Mouse (Mus musculus): ENCODE data around the gene Clec18a. TPM values are rescaled to one million over a fixed set of nuclear protein-coding genes. Genes with fewer than 3 reads are reported as not detected.
"Not testable (repeated sequence)": the region's sequence is repeated elsewhere in the genome, so short reads cannot be mapped to it uniquely, and the experiment has no call there.

Gene Clec18a
- polyA plus RNA-seq, 1 experiment from 2014 or later = not detected

- not testable (repeated sequence) for H3K4me1 ChIP-seq (replicated peaks; ENCODE audit: control insufficient read depth, insufficient read depth, low read length); ATAC-seq (replicated peaks; ENCODE audit: low FRiP score, low TSS enrichment, low read depth); H3K27me3 ChIP-seq (replicated peaks; ENCODE audit: control insufficient read depth, insufficient read depth, low read length); H3K27ac ChIP-seq (ENCODE audit: low read depth); H3K36me3 ChIP-seq (ENCODE audit: control insufficient read depth, insufficient read depth, low read length); H3K9me3 ChIP-seq (ENCODE audit: control insufficient read depth, low read length); DNase-seq (ENCODE audit: low spot score); H3K4me2 ChIP-seq (ENCODE audit: low read length); H3K4me3 ChIP-seq (ENCODE audit: low read depth, low read length); H3K9ac ChIP-seq (ENCODE audit: low read length)
- 91% methylated on average over 5 of the region's 5 CpGs for WGBS
Observed at GRCm38 (mm10) chr8:111083936-111084335, 8.3 kb downstream of the Clec18a start.

- ATAC-seq (replicated peaks; ENCODE audit: low FRiP score, low TSS enrichment, low read depth) (no peak), DNase-seq (ENCODE audit: low spot score) (no peak)
- H3K4me2 ChIP-seq (ENCODE audit: low read length) = no peak overlapping the region
- H3K4me3 ChIP-seq (ENCODE audit: low read depth, low read length) = no peak overlapping the region
- H3K4me1 ChIP-seq (replicated peaks; ENCODE audit: control insufficient read depth, insufficient read depth, low read length) = no peaks in the 10 kb centered on the region
- no peaks in the 10 kb centered on the region for H3K27me3 ChIP-seq (replicated peaks; ENCODE audit: control insufficient read depth, insufficient read depth, low read length)
- H3K27ac ChIP-seq (ENCODE audit: low read depth) = no peak overlapping the region
- H3K9ac ChIP-seq (ENCODE audit: low read length) = no peak overlapping the region
- no peaks in the 10 kb centered on the region for H3K9me3 ChIP-seq (ENCODE audit: control insufficient read depth, low read length)
- H3K36me3 ChIP-seq (ENCODE audit: control insufficient read depth, insufficient read depth, low read length) = no peaks in the 10 kb centered on the region
- WGBS = 57% methylated on average over 12 of the region's 12 CpGs
Observed at GRCm38 (mm10) chr8:111081580-111082258, 10.5 kb downstream of the Clec18a start.

- Histone ChIP-seq H3K4me2 (ENCODE audit: low read length) (no peak overlapping the region), H3K27me3 (replicated peaks; ENCODE audit: control insufficient read depth, insufficient read depth, low read length) (no peaks in the 10 kb centered on the region), H3K9ac (ENCODE audit: low read length) (no peak overlapping the region), H3K4me3 (ENCODE audit: low read depth, low read length) (no peak overlapping the region), H3K36me3 (ENCODE audit: control insufficient read depth, insufficient read depth, low read length) (no peaks in the 10 kb centered on the region), H3K4me1 (replicated peaks; ENCODE audit: control insufficient read depth, insufficient read depth, low read length) (no peaks in the 10 kb centered on the region), H3K27ac (ENCODE audit: low read depth) (no peak overlapping the region), H3K9me3 (ENCODE audit: control insufficient read depth, low read length) (no peaks in the 10 kb centered on the region)
- DNase-seq (ENCODE audit: low spot score) (no peak), ATAC-seq (replicated peaks; ENCODE audit: low FRiP score, low TSS enrichment, low read depth) (no peak)
- 32% methylated on average over 6 of the region's 6 CpGs for WGBS
Observed at GRCm38 (mm10) chr8:111079861-111080271, 12.4 kb downstream of the Clec18a start.

GRCm38 (mm10) chr8:111079461-111079860 is 12.8 kb downstream of the Clec18a start:
- DNase-seq (ENCODE audit: low spot score) = no peak
- H3K4me3 ChIP-seq (ENCODE audit: low read depth, low read length) = no peak overlapping the region
- WGBS = 63% methylated on average over 5 of the region's 5 CpGs
- no peak for ATAC-seq (replicated peaks; ENCODE audit: low FRiP score, low TSS enrichment, low read depth)
- H3K36me3 ChIP-seq (ENCODE audit: control insufficient read depth, insufficient read depth, low read length) = no peaks in the 10 kb centered on the region
- H3K27me3 ChIP-seq (replicated peaks; ENCODE audit: control insufficient read depth, insufficient read depth, low read length) = no peaks in the 10 kb centered on the region
- H3K4me2 ChIP-seq (ENCODE audit: low read length) = no peak overlapping the region
- H3K27ac ChIP-seq (ENCODE audit: low read depth) = no peak overlapping the region
- H3K9ac ChIP-seq (ENCODE audit: low read length) = no peak overlapping the region
- no peaks in the 10 kb centered on the region for H3K4me1 ChIP-seq (replicated peaks; ENCODE audit: control insufficient read depth, insufficient read depth, low read length)
- no peaks in the 10 kb centered on the region for H3K9me3 ChIP-seq (ENCODE audit: control insufficient read depth, low read length)

DNA sequence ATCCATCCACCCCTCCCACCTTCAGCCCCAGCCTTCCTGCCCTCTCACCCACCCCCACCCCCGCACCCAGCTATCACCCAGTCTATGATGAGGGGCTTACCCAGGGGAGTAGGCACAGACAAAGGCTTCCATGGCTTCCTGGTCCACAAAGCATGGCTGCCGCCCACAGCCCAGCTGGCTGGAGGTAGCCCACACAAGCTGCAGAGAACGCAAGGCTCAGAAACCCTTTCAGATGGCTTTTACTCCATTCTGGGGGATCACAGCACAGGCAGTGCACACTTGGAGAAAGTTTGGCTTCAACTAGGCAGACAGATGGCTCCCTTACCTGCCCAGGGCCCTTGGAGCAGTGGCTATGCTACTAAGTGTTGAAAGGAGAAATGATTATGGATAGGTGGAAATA is 16.3 kb downstream of the Clec18a start:
- H3K4me3 ChIP-seq (ENCODE audit: low read depth, low read length) = no peak overlapping the region
- no peaks in the 10 kb centered on the region for H3K36me3 ChIP-seq (ENCODE audit: control insufficient read depth, insufficient read depth, low read length)
- no peak for DNase-seq (ENCODE audit: low spot score)
- H3K9me3 ChIP-seq (ENCODE audit: control insufficient read depth, low read length) = no peaks in the 10 kb centered on the region
- H3K9ac ChIP-seq (ENCODE audit: low read length) = no peak overlapping the region
- H3K4me1 ChIP-seq (replicated peaks; ENCODE audit: control insufficient read depth, insufficient read depth, low read length) = no peaks in the 10 kb centered on the region
- 75% methylated on average over 3 of the region's 3 CpGs for WGBS
- no peak overlapping the region for H3K27ac ChIP-seq (ENCODE audit: low read depth)
- no peak overlapping the region for H3K4me2 ChIP-seq (ENCODE audit: low read length)
- no peaks in the 10 kb centered on the region for H3K27me3 ChIP-seq (replicated peaks; ENCODE audit: control insufficient read depth, insufficient read depth, low read length)
- ATAC-seq (replicated peaks; ENCODE audit: low FRiP score, low TSS enrichment, low read depth) = no peak

GRCm38 (mm10) chr8:111068660-111069059 is 23.6 kb downstream of the Clec18a start:
- H3K27ac ChIP-seq (ENCODE audit: low read depth); H3K9me3 ChIP-seq (ENCODE audit: control insufficient read depth, low read length); ATAC-seq (replicated peaks; ENCODE audit: low FRiP score, low TSS enrichment, low read depth); H3K4me1 ChIP-seq (replicated peaks; ENCODE audit: control insufficient read depth, insufficient read depth, low read length); DNase-seq (ENCODE audit: low spot score); H3K9ac ChIP-seq (ENCODE audit: low read length); H3K36me3 ChIP-seq (ENCODE audit: control insufficient read depth, insufficient read depth, low read length); H3K4me3 ChIP-seq (ENCODE audit: low read depth, low read length); H3K4me2 ChIP-seq (ENCODE audit: low read length); H3K27me3 ChIP-seq (replicated peaks; ENCODE audit: control insufficient read depth, insufficient read depth, low read length): not testable (repeated sequence)
- 90% methylated on average over 9 of the region's 9 CpGs for WGBS

DNA sequence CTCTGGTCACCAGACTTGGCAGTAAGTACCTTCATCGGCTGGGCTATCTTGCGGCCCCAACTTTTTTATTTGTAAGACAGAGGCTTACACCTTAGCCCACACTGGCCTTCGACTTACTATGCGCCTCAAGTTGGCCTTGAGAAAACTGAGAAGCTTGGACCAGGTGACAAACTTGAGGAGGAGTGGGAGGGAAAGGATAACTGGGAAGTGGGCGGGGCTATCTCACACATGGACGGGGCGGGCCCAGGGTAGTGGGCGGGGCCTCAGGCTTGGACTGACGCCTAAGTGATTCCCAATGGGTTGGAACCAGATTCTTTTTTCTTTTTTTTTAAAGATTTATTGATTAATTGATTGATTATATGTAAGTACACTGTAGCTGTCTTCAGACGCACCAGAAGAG is 24.8 kb downstream of the Clec18a start:
- 0 out of 2 replicates have a peak, but pooled peaks cover 3% of the 10 kb centered on the region for H3K27me3 ChIP-seq (replicated peaks; ENCODE audit: control insufficient read depth, insufficient read depth, low read length)
- 29% methylated on average over 10 of the region's 10 CpGs for WGBS
- no peak for DNase-seq (ENCODE audit: low spot score)

DNA sequence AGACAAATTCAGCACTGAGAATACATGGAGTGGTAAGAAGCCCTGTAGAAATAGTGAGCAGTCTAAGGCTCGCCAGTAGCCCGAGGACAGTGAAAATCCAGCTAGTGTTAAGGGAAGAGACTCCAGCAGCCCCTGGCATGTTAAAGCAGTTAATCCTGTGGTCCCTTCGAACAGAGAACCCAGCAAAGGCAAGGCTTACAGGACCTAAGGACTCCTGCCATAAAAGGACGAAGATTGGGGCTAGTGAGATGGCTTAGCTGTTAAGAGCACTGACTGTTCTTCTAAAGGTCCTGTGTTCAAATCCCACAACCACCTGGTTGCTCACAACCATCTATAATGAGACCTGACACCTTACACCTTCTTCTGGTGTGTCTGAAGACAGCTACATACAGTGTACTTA is 25.9 kb downstream of the Clec18a start:
- peaks cover 4% of the 10 kb centered on the region for H3K4me1 ChIP-seq (replicated peaks; ENCODE audit: control insufficient read depth, insufficient read depth, low read length)
- H3K4me2 ChIP-seq (ENCODE audit: low read length) = no peak overlapping the region
- H3K9me3 ChIP-seq (ENCODE audit: control insufficient read depth, low read length) = no peaks in the 10 kb centered on the region
- H3K36me3 ChIP-seq (ENCODE audit: control insufficient read depth, insufficient read depth, low read length) = no peaks in the 10 kb centered on the region
- ATAC-seq (replicated peaks; ENCODE audit: low FRiP score, low TSS enrichment, low read depth) (no peak), DNase-seq (ENCODE audit: low spot score) (no peak)
- H3K9ac ChIP-seq (ENCODE audit: low read length) = no peak overlapping the region
- WGBS = 74% methylated on average over 4 of the region's 4 CpGs
- no peak overlapping the region for H3K4me3 ChIP-seq (ENCODE audit: low read depth, low read length)
- no peak overlapping the region for H3K27ac ChIP-seq (ENCODE audit: low read depth)
- 0 out of 2 replicates have a peak, but pooled peaks cover 3% of the 10 kb centered on the region for H3K27me3 ChIP-seq (replicated peaks; ENCODE audit: control insufficient read depth, insufficient read depth, low read length)

More for the DNA sequence above, 24.8 kb downstream of the Clec18a start:
- Histone ChIP-seq H3K4me2 (ENCODE audit: low read length) (no peak overlapping the region), H3K9ac (ENCODE audit: low read length) (no peak overlapping the region), H3K9me3 (ENCODE audit: control insufficient read depth, low read length) (no peaks in the 10 kb centered on the region), H3K4me1 (replicated peaks; ENCODE audit: control insufficient read depth, insufficient read depth, low read length) (peaks cover 2% of the 10 kb centered on the region; the same call in 1 of the 2 replicates), H3K27ac (ENCODE audit: low read depth) (no peak overlapping the region), H3K36me3 (ENCODE audit: control insufficient read depth, insufficient read depth, low read length) (no peaks in the 10 kb centered on the region), H3K4me3 (ENCODE audit: low read depth, low read length) (no peak overlapping the region)
- ATAC-seq (replicated peaks; ENCODE audit: low FRiP score, low TSS enrichment, low read depth) = no peak

GRCm38 (mm10) chr8:111062893-111063292 is 29.3 kb downstream of the Clec18a start:
- H3K9ac ChIP-seq (ENCODE audit: low read length) = no peak overlapping the region
- peak overlapping the region; percentile 72 for H3K4me3 ChIP-seq (ENCODE audit: low read depth, low read length)
- peak overlapping the region; percentile 70 for H3K4me2 ChIP-seq (ENCODE audit: low read length)
- 0 out of 2 replicates have a peak, but pooled peaks cover 3% of the 10 kb centered on the region for H3K27me3 ChIP-seq (replicated peaks; ENCODE audit: control insufficient read depth, insufficient read depth, low read length)
- WGBS = 55% methylated on average over 2 of the region's 2 CpGs
- H3K27ac ChIP-seq (ENCODE audit: low read depth) = no peak overlapping the region
- H3K36me3 ChIP-seq (ENCODE audit: control insufficient read depth, insufficient read depth, low read length) = peaks cover 6% of the 10 kb centered on the region; the same call in 1 of the 2 replicates
- DNase-seq (ENCODE audit: low spot score) (peak; percentile 58), ATAC-seq (replicated peaks; ENCODE audit: low FRiP score, low TSS enrichment, low read depth) (no peak)
- H3K4me1 ChIP-seq (replicated peaks; ENCODE audit: control insufficient read depth, insufficient read depth, low read length) = peaks cover 11% of the 10 kb centered on the region
- H3K9me3 ChIP-seq (ENCODE audit: control insufficient read depth, low read length) = no peaks in the 10 kb centered on the region
